14 mouse cellular contexts compared by ENCODE assay signal in the genomic region with DNA sequence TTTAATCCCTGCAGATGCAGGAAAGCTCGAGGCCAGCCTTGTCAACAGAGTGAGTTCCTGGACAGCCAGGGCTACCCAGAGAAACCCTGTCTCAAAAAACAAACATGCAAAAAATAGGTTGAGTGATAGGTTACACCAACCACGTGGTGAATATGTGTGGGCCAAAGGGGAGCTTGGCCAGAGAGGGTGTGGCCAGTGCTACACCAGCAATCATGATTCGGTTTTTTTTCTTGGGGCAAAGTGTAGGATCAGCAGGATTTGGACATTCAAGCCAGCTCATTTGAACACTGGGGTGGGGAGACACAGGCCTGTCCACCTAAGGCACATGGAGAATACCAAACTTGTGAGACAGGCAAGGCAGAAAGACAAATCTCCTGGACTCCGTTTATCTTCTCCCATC. TPM values are rescaled to one million over a fixed set of nuclear protein-coding genes. Genes with fewer than 3 reads are reported as not detected.
DNase-seq lines count a peak whose midpoint lies in the region; ATAC-seq and TF ChIP-seq lines count a peak whose summit lies in the region.
"Had no signal": no experiment of that assay in that cellular context is flagged by ENCODE, and none has a peak within 500 bp of the region (broad histone marks: within the 10 kb centered on the region; RNA-seq: fewer than 3 reads in every experiment).

No protein-coding gene starts in this region.

- peak overlapping the region; percentile 80 for H3K9ac ChIP-seq in ES-E14 (ENCODE audit: insufficient read depth, low read depth, low read length, poor library complexity, severe bottlenecking)
- no peak overlapping the region for H3K9ac ChIP-seq in liver, postnatal 0 days (replicated peaks)
- H3K9ac ChIP-seq in hindbrain, embryonic 11.5 days (ENCODE audit: low read depth, low read length): no peak overlapping the region
- H3K9ac ChIP-seq: hindbrain, embryonic 13.5 days had no signal

- no peaks in the 10 kb centered on the region for H3K27me3 ChIP-seq in liver, postnatal 0 days (ENCODE audit: insufficient read depth, low read length)
- no peaks in the 10 kb centered on the region for H3K27me3 ChIP-seq in hindbrain, embryonic 11.5 days (ENCODE audit: control insufficient read depth, insufficient read depth, low read length)
- H3K27me3 ChIP-seq: hindbrain, embryonic 13.5 days; Patski had no signal

- no peak overlapping the region for H3K4me2 ChIP-seq in liver, postnatal 0 days (ENCODE audit: low read depth, low read length)
- no peak overlapping the region for H3K4me2 ChIP-seq in hindbrain, embryonic 11.5 days (replicated peaks; ENCODE audit: low read depth, low read length)
- H3K4me2 ChIP-seq: hindbrain, embryonic 13.5 days had no signal

- peaks cover 15 to 16% of the 10 kb centered on the region in 2 experiments for H3K4me1 ChIP-seq in ES-E14 (ENCODE audit: control insufficient read depth in 2 of 2, insufficient read depth in 2 of 2, low read length in 2 of 2, poor library complexity in 1 of 2)
- peaks cover 15% of the 10 kb centered on the region for H3K4me1 ChIP-seq in liver, postnatal 0 days (ENCODE audit: insufficient read depth)
- H3K4me1 ChIP-seq in hindbrain, embryonic 11.5 days (replicated peaks; ENCODE audit: control insufficient read depth, insufficient read depth, low read length): no peaks in the 10 kb centered on the region

- no peaks in the 10 kb centered on the region for H3K36me3 ChIP-seq in ES-E14 (ENCODE audit: control insufficient read depth, insufficient read depth, low read length, poor library complexity, severe bottlenecking)
- H3K36me3 ChIP-seq in liver, postnatal 0 days (replicated peaks; ENCODE audit: insufficient read depth, low read length): no peaks in the 10 kb centered on the region
- H3K36me3 ChIP-seq in hindbrain, embryonic 11.5 days (ENCODE audit: control insufficient read depth, insufficient read depth, low read length): no peaks in the 10 kb centered on the region
- H3K36me3 ChIP-seq: hindbrain, embryonic 13.5 days had no signal

- DNase-seq in kidney, adult 9 months: peak; percentile 68
- DNase-seq in kidney, postnatal 10 days: no peak
- DNase-seq in ES-E14 (ENCODE audit: low read depth, low spot score): no peak
- DNase-seq in gastrocnemius, postnatal 25 days: peak; percentile 69
- no peak for DNase-seq in liver, postnatal 0 days
- DNase-seq in hindbrain, embryonic 11.5 days (ENCODE audit: low spot score): no peak
- DNase-seq in urinary bladder, postnatal 14 days (ENCODE audit: low spot score): no peak
- DNase-seq: cerebellum, adult 9-11 months; lung, adult 2 months; thymus, postnatal 36 days had no signal

- peak; percentile 75 for ATAC-seq in liver, postnatal 0 days
- no peak for ATAC-seq in hindbrain, embryonic 11.5 days (ENCODE audit: low FRiP score)
- no peak for ATAC-seq in monocyte, adult 5-6 weeks (replicated peaks; ENCODE audit: insufficient number of reproducible peaks, low FRiP score, low TSS enrichment, poor library complexity, severe bottlenecking)
- ATAC-seq: midbrain, embryonic 16.5 days; Patski had no signal

- 46% methylated on average over 4 of the region's 4 CpGs for WGBS in liver, postnatal 0 days (ENCODE audit: insufficient replicate concordance)
- 80% methylated on average over 4 of the region's 4 CpGs for WGBS in hindbrain, embryonic 11.5 days

- TF ChIP-seq EP300 in liver, postnatal 0 days (IDR thresholded peaks at IDR 0.05; ENCODE audit: low read depth): peak; percentile 47; the same call in 1 of the 2 replicates

- peak overlapping the region; percentile 43 to 51 for H3K4me3 ChIP-seq in ES-E14 (ENCODE audit: insufficient read depth in 1 of 2, low read depth in 1 of 2, low read length in 2 of 2, poor library complexity in 1 of 2, severe bottlenecking in 1 of 2)
- H3K4me3 ChIP-seq in liver, postnatal 0 days (ENCODE audit: low read depth, low read length): no peak overlapping the region
- no peak overlapping the region for H3K4me3 ChIP-seq in hindbrain, embryonic 11.5 days (ENCODE audit: low read depth, low read length)
- H3K4me3 ChIP-seq: hindbrain, embryonic 13.5 days had no signal

- H3K27ac ChIP-seq in ES-E14 (ENCODE audit: insufficient read depth, low read depth, low read length, poor library complexity, severe bottlenecking): peak overlapping the region; percentile 100
- H3K27ac ChIP-seq in liver, postnatal 0 days (ENCODE audit: low read depth): peak overlapping the region; percentile 90
- no peak overlapping the region for H3K27ac ChIP-seq in hindbrain, embryonic 11.5 days (ENCODE audit: low read depth, low read length)
- H3K27ac ChIP-seq: hindbrain, embryonic 13.5 days had no signal

- TF ChIP-seq CTCF in liver, postnatal 0 days (IDR thresholded peaks at IDR 0.05; ENCODE audit: low read depth): no peak

- in situ Hi-C loops in ES-E14 (cut with MboI; ENCODE audit: low sequenced_read_pairs in 2 of 2, unreplicated experiment in 2 of 2): no loop called here

- H3K9me3 ChIP-seq in ES-E14 (ENCODE audit: control insufficient read depth, insufficient read depth, low read depth, low read length): no peaks in the 10 kb centered on the region
- H3K9me3 ChIP-seq in liver, postnatal 0 days (ENCODE audit: low read length): no peaks in the 10 kb centered on the region
- H3K9me3 ChIP-seq in hindbrain, embryonic 11.5 days (ENCODE audit: control insufficient read depth, low read length): no peaks in the 10 kb centered on the region
- H3K9me3 ChIP-seq: hindbrain, embryonic 13.5 days had no signal

TF ChIP-seq in ES-E14, 5 proteins besides CTCF, POLR2A, EP300 and RAD21:
- TF ChIP-seq ZNF384 (IDR thresholded peaks at IDR 0.05; ENCODE audit: low read depth, low read length): peak; percentile 85
- no peak for TF ChIP-seq HCFC1 (IDR thresholded peaks at IDR 0.05; ENCODE audit: borderline replicate concordance, insufficient read depth, low read length)
- peak; percentile 72 for TF ChIP-seq MAFK (IDR thresholded peaks at IDR 0.05; ENCODE audit: insufficient read depth, low read depth, low read length)

RNA-seq across cellular contexts. Expression of a gene that starts 14.1 kb away (rescaled TPM):
- 108 and 146 TPM in 2 replicates for total RNA-seq in ES-E14 (2012; rRNA removed)
- total RNA-seq in gastrocnemius, postnatal 25 days (2021): 100 to 1,000 TPM; 102 to 256 TPM
- 183 and 184 TPM in 2 replicates for polyA plus RNA-seq in liver, postnatal 0 days (2015; fragmentation: Nextera tagmentation; extraction: Ambion mirVana)
- polyA plus RNA-seq in hindbrain, embryonic 11.5 days (2014; fragmentation: Nextera tagmentation; extraction: Ambion mirVana): 331 and 352 TPM in 2 replicates
- 23.3 to 27.2 TPM (median 24.2 TPM) in 3 replicates for total RNA-seq in monocyte, adult 5-6 weeks (2017)

RNA-seq across cellular contexts. Expression of a gene that starts 57.4 kb away (rescaled TPM):
- 50.1 and 106 TPM in 2 replicates for total RNA-seq in ES-E14 (2012; rRNA removed)
- total RNA-seq in gastrocnemius, postnatal 25 days (2021): 1 to 10 TPM; 1.6 to 2.5 TPM
- polyA plus RNA-seq in liver, postnatal 0 days (2015; fragmentation: Nextera tagmentation; extraction: Ambion mirVana): 11.7 and 13.5 TPM in 2 replicates
- polyA plus RNA-seq in hindbrain, embryonic 11.5 days (2014; fragmentation: Nextera tagmentation; extraction: Ambion mirVana): 10.5 and 15.6 TPM in 2 replicates
- total RNA-seq in monocyte, adult 5-6 weeks (2017): 7.4 to 9.3 TPM (median 9.1 TPM) in 3 replicates

Comparison
In these comparisons a context has a peak if more than half of its experiments do, and no peak if none do; other contexts are left out.
1. DNase-seq: peak in kidney, adult 9 months (single experiment) and gastrocnemius, postnatal 25 days (single experiment); none in kidney, postnatal 10 days (single experiment), ES-E14 (single experiment), liver, postnatal 0 days (single experiment), hindbrain, embryonic 11.5 days (single experiment) and urinary bladder, postnatal 14 days (single experiment).
2. H3K4me3 ChIP-seq: peak in ES-E14 (2 of 2); none in liver, postnatal 0 days (single experiment) and hindbrain, embryonic 11.5 days (single experiment).